Mouse (Mus musculus) stomach, postnatal 0 days (tissue): ENCODE measurements around the gene Elovl7. TPM values are rescaled to one million over a fixed set of nuclear protein-coding genes. Genes with fewer than 3 reads are reported as not detected.

Experiments used
- ATAC-seq: fragments of 200-750 bp; cut with Nextera tagmentation; 2 replicates; pipeline ENCODE4 v1.8.0; 2017; ENCODE audit not compliant: low FRiP score, low TSS enrichment
- DNase-seq: peaks from one replicate; pipeline ENCODE4 v3.0.0-alpha.2; 2016; ENCODE audit warnings: low spot score
- H3K27ac ChIP-seq: fragments of 300-500 bp; sonication (generic); replicated peaks from 2 replicates; pipeline ENCODE4 v1.5.1; 2014; ENCODE audit warnings: mild to moderate bottlenecking, control low read depth
- H3K27me3 ChIP-seq: fragments of 300-500 bp; sonication (generic); 2 replicates; pipeline ENCODE4 v1.6.1; 2014; ENCODE audit warnings: low read length; ENCODE audit not compliant: control insufficient read depth, insufficient read depth
- H3K36me3 ChIP-seq: fragments of 300-500 bp; sonication (generic); 2 replicates; pipeline ENCODE4 v1.6.1; 2014; ENCODE audit warnings: low read length, mixed read lengths; ENCODE audit not compliant: control insufficient read depth, insufficient read depth
- H3K4me1 ChIP-seq: fragments of 300-500 bp; sonication (generic); replicated peaks from 2 replicates; pipeline ENCODE4 v1.6.1; 2014; ENCODE audit warnings: antibody characterized with exemption; ENCODE audit not compliant: control insufficient read depth, insufficient read depth
- H3K4me2 ChIP-seq: fragments of 300-500 bp; sonication (generic); replicated peaks from 2 replicates; pipeline ENCODE4 v1.6.1; 2014; ENCODE audit warnings: low read depth, mild to moderate bottlenecking, control low read depth, moderate library complexity
- H3K4me3 ChIP-seq: fragments of 300-500 bp; sonication (generic); 2 replicates; pipeline ENCODE4 v1.5.1; 2014; ENCODE audit warnings: low read depth, low read length, control low read depth
- H3K9ac ChIP-seq: fragments of 300-500 bp; sonication (generic); 2 replicates; pipeline ENCODE4 v1.6.1; 2014; ENCODE audit warnings: mild to moderate bottlenecking, low read length, control low read depth, mixed read lengths
- H3K9me3 ChIP-seq: fragments of 300-500 bp; sonication (generic); 2 replicates; pipeline ENCODE4 v1.6.1; 2016; ENCODE audit warnings: low read length; ENCODE audit not compliant: control insufficient read depth
- CTCF ChIP-seq: IDR thresholded peaks from 2 replicates; pipeline ENCODE4 v1.5.1; 2016; ENCODE audit warnings: antibody characterized with exemption, low read depth, mild to moderate bottlenecking, moderate library complexity
- EP300 ChIP-seq: optimal IDR thresholded peaks from 2 replicates; pipeline ENCODE3; 2016; ENCODE audit warnings: antibody characterized with exemption
- WGBS: fragments of 180-500 bp; shearing (Covaris S2); extraction: QIAGEN DNeasy Blood & Tissue Kit; methylation state at CpG from one replicate; pipeline ENCODE4 v1.1.7; 2014; 5-methylcytosine and 5-hydroxymethylcytosine counted together
- polyA plus RNA-seq: library from polyadenylated mRNA; unstranded; fragments of >200 nt; fragmentation: Nextera tagmentation; extraction: Ambion mirVana; gene quantifications from 2 replicates; pipeline ENCODE4 v1.2.1, GENCODE M21; 2015

Elovl7 gene
- polyA plus RNA-seq, 1 experiment from 2014 or later: 73.3 TPM

GRCm38 (mm10) chr13:108284312-108284711 is 70.1 kb downstream of the Elovl7 start:
- Histone ChIP-seq H3K9ac (no peak overlapping the region), H3K9me3 (no peaks in the 10 kb centered on the region), H3K4me1 (no peaks in the 10 kb centered on the region), H3K27ac (no peak overlapping the region), H3K4me3 (no peak overlapping the region), H3K4me2 (no peak overlapping the region), H3K27me3 (no peaks in the 10 kb centered on the region), H3K36me3 (no peaks in the 10 kb centered on the region)
- WGBS: 88% methylated on average over 2 of the region's 2 CpGs
- ATAC-seq (no peak), DNase-seq (no peak)
- no peak for TF ChIP-seq EP300
- no peak for TF ChIP-seq CTCF

DNA sequence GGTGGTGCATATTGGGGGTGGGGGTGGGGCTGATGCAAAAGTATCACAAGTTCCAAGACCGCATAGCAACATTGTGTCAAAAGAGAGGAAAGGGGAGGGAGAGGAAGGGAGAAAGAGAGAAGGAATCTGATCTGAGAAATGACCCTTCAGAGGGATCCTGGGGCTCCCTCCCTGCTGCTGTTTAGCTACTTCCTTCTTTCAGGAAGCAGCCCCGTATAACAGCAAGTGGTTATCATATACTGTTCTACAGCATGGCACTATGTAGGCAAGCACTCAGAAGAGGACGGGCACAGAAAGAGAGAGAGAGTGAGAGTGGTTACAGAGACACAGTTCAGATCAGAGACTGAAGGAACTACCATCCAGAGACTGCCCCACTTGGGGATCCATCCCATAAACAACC is 73.7 kb downstream of the Elovl7 start:
- no peaks in the 10 kb centered on the region for H3K9me3 ChIP-seq
- H3K4me2 ChIP-seq: no peak overlapping the region
- H3K9ac ChIP-seq: no peak overlapping the region
- TF ChIP-seq EP300: no peak
- no peak overlapping the region for H3K27ac ChIP-seq
- no peak overlapping the region for H3K4me3 ChIP-seq
- DNase-seq: no peak
- no peak for ATAC-seq
- no peaks in the 10 kb centered on the region for H3K4me1 ChIP-seq
- H3K27me3 ChIP-seq: no peaks in the 10 kb centered on the region
- no peaks in the 10 kb centered on the region for H3K36me3 ChIP-seq
- WGBS: 66% methylated on average over 3 of the region's 3 CpGs

- 63% methylated on average over 3 of the region's 3 CpGs for WGBS
- no peaks in the 10 kb centered on the region for H3K27me3 ChIP-seq
- H3K4me1 ChIP-seq: no peaks in the 10 kb centered on the region
- no peaks in the 10 kb centered on the region for H3K36me3 ChIP-seq
- DNase-seq (no peak), ATAC-seq (no peak)
- no peak overlapping the region for H3K9ac ChIP-seq
- no peaks in the 10 kb centered on the region for H3K9me3 ChIP-seq
- no peak overlapping the region for H3K4me2 ChIP-seq
- H3K27ac ChIP-seq: no peak overlapping the region
- TF ChIP-seq CTCF (no peak), EP300 (no peak)
- no peak overlapping the region for H3K4me3 ChIP-seq
Measured at GRCm38 (mm10) chr13:108289436-108289835, 75.2 kb downstream of the Elovl7 start.

GRCm38 (mm10) chr13:108290314-108290713 is 76.1 kb downstream of the Elovl7 start:
- DNase-seq: no peak
- no peak for ATAC-seq
- H3K27me3 ChIP-seq: no peaks in the 10 kb centered on the region
- 87% methylated on average over 4 of the region's 4 CpGs for WGBS
- no peaks in the 10 kb centered on the region for H3K9me3 ChIP-seq
- H3K4me2 ChIP-seq: no peak overlapping the region
- H3K9ac ChIP-seq: no peak overlapping the region
- H3K4me1 ChIP-seq: no peaks in the 10 kb centered on the region
- no peak overlapping the region for H3K27ac ChIP-seq
- H3K4me3 ChIP-seq: no peak overlapping the region
- no peaks in the 10 kb centered on the region for H3K36me3 ChIP-seq
- TF ChIP-seq CTCF (no peak), EP300 (no peak)

DNA sequence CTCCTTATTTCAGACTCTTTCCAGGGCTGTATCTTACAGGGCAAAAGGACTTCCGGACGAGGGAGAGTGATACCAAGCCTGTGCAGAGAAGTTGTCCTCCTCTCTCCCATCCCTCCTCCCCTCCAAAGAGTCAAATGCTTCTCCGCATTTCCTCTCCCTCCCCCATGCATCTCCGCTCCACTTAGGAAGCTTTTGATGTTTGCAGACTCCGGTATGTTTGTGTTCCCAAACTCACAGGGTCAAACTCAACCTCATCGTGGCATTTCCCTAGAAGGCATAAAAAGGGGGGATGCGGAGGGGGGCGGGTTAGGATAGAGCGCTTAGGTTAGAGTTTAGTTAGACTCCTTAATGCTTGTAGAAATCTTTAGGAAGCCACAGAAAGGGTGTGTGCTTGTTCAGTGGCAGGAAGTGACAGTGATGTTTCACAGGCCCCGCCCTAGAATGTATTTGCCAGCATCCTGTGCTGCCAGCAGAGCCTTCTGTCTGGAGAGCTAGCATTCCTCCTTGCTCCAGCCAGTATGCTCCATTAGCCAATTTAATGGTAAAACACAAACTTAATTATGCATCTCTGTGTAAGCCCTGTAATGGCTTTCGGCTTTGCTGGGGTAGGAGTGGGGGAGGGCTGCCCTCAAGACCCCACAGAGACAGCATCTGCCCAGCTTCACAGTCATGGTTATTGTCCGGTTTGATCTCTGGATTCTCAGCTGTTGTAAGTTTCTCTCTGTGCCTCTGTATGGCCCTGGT is 83.3 kb downstream of the Elovl7 start:
- Histone ChIP-seq H3K4me1 (no peaks in the 10 kb centered on the region), H3K27me3 (no peaks in the 10 kb centered on the region), H3K9me3 (no peaks in the 10 kb centered on the region), H3K27ac (peak overlapping the region; percentile 64), H3K4me3 (peak overlapping the region; percentile 32), H3K4me2 (peak overlapping the region; percentile 55), H3K9ac (no peak overlapping the region), H3K36me3 (no peaks in the 10 kb centered on the region)
- WGBS: 8% methylated on average over 12 of the region's 12 CpGs
- TF ChIP-seq CTCF (no peak), EP300 (no peak)
- peak; percentile 41 for DNase-seq
- ATAC-seq: peak; percentile 59; the same call in 1 of the 2 replicates

DNA sequence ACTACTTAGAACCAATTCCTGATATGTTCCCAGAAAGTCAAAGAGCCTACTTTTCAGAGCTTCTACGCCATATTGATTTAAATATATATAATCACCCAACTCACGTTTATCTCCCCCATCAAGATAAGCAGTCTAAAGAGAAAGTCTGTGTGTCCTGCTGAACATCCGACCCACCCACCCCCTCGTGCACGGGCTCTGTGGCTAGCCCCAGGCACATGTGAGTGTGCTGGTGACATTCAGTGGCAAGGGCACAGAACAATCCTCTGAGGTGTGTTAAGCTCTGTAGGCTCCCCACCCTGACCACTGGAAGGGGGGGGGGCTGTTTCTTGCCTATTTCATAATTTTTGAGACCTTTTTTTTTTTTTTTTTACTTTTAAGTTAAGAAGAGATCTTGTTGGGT is 84.0 kb downstream of the Elovl7 start:
- Histone ChIP-seq H3K36me3 (no peaks in the 10 kb centered on the region), H3K4me3 (no peak overlapping the region), H3K4me1 (no peaks in the 10 kb centered on the region), H3K9me3 (no peaks in the 10 kb centered on the region), H3K4me2 (no peak overlapping the region), H3K9ac (no peak overlapping the region), H3K27me3 (no peaks in the 10 kb centered on the region), H3K27ac (no peak overlapping the region)
- ATAC-seq: no peak
- no peak for DNase-seq
- 52% methylated on average over 5 of the region's 5 CpGs for WGBS
- no peak for TF ChIP-seq EP300
- TF ChIP-seq CTCF: no peak
